Mouse (Mus musculus) stomach, postnatal 0 days (tissue): ENCODE measurements around the gene C1qtnf12. TPM values are rescaled to one million over a fixed set of nuclear protein-coding genes. Genes with fewer than 3 reads are reported as not detected.

Source experiments
- ATAC-seq: fragments of 200-750 bp; cut with Nextera tagmentation; 2 replicates; pipeline ENCODE4 v1.8.0; 2017; ENCODE audit not compliant: low FRiP score, low TSS enrichment
- DNase-seq: peaks from one replicate; pipeline ENCODE4 v3.0.0-alpha.2; 2016; ENCODE audit warnings: low spot score
- H3K27ac ChIP-seq: fragments of 300-500 bp; sonication (generic); replicated peaks from 2 replicates; pipeline ENCODE4 v1.5.1; 2014; ENCODE audit warnings: mild to moderate bottlenecking, control low read depth
- H3K27me3 ChIP-seq: fragments of 300-500 bp; sonication (generic); 2 replicates; pipeline ENCODE4 v1.6.1; 2014; ENCODE audit warnings: low read length; ENCODE audit not compliant: control insufficient read depth, insufficient read depth
- H3K36me3 ChIP-seq: fragments of 300-500 bp; sonication (generic); 2 replicates; pipeline ENCODE4 v1.6.1; 2014; ENCODE audit warnings: low read length, mixed read lengths; ENCODE audit not compliant: control insufficient read depth, insufficient read depth
- H3K4me1 ChIP-seq: fragments of 300-500 bp; sonication (generic); replicated peaks from 2 replicates; pipeline ENCODE4 v1.6.1; 2014; ENCODE audit warnings: antibody characterized with exemption; ENCODE audit not compliant: control insufficient read depth, insufficient read depth
- H3K4me2 ChIP-seq: fragments of 300-500 bp; sonication (generic); replicated peaks from 2 replicates; pipeline ENCODE4 v1.6.1; 2014; ENCODE audit warnings: low read depth, mild to moderate bottlenecking, control low read depth, moderate library complexity
- H3K4me3 ChIP-seq: fragments of 300-500 bp; sonication (generic); 2 replicates; pipeline ENCODE4 v1.5.1; 2014; ENCODE audit warnings: low read depth, low read length, control low read depth
- H3K9ac ChIP-seq: fragments of 300-500 bp; sonication (generic); 2 replicates; pipeline ENCODE4 v1.6.1; 2014; ENCODE audit warnings: mild to moderate bottlenecking, low read length, control low read depth, mixed read lengths
- H3K9me3 ChIP-seq: fragments of 300-500 bp; sonication (generic); 2 replicates; pipeline ENCODE4 v1.6.1; 2016; ENCODE audit warnings: low read length; ENCODE audit not compliant: control insufficient read depth
- CTCF ChIP-seq: IDR thresholded peaks from 2 replicates; pipeline ENCODE4 v1.5.1; 2016; ENCODE audit warnings: antibody characterized with exemption, low read depth, mild to moderate bottlenecking, moderate library complexity
- EP300 ChIP-seq: optimal IDR thresholded peaks from 2 replicates; pipeline ENCODE3; 2016; ENCODE audit warnings: antibody characterized with exemption
- WGBS: fragments of 180-500 bp; shearing (Covaris S2); extraction: QIAGEN DNeasy Blood & Tissue Kit; methylation state at CpG from one replicate; pipeline ENCODE4 v1.1.7; 2014; 5-methylcytosine and 5-hydroxymethylcytosine counted together
- polyA plus RNA-seq: library from polyadenylated mRNA; unstranded; fragments of >200 nt; fragmentation: Nextera tagmentation; extraction: Ambion mirVana; gene quantifications from 2 replicates; pipeline ENCODE4 v1.2.1, GENCODE M21; 2015

C1qtnf12 gene
- polyA plus RNA-seq = 48.5 and 59.1 TPM in 2 replicates

GRCm38 (mm10) chr4:155962167-155962971 is at the start of gene C1qtnf12:
C1qtnf12 (plus strand) TSS chr4:155962318.
- Histone ChIP-seq H3K4me2 (peak within 1 kb of the TSS; percentile 96), H3K9ac (peak within 1 kb of the TSS; percentile 79), H3K9me3 (no peaks in the 10 kb centered on the region), H3K4me3 (peak within 1 kb of the TSS; percentile 66), H3K27me3 (no peaks in the 10 kb centered on the region), H3K27ac (peak within 1 kb of the TSS; percentile 78), H3K4me1 (0 out of 2 replicates have a peak, but pooled peaks cover 4% of the 10 kb centered on the region), H3K36me3 (peaks cover 9% of the 10 kb centered on the region)
- DNase-seq (peak; percentile 78), ATAC-seq (peak; percentile 72)
- no peak for TF ChIP-seq EP300
- TF ChIP-seq CTCF = no peak
- 1% methylated on average over 41 of the region's 42 CpGs for WGBS

DNA sequence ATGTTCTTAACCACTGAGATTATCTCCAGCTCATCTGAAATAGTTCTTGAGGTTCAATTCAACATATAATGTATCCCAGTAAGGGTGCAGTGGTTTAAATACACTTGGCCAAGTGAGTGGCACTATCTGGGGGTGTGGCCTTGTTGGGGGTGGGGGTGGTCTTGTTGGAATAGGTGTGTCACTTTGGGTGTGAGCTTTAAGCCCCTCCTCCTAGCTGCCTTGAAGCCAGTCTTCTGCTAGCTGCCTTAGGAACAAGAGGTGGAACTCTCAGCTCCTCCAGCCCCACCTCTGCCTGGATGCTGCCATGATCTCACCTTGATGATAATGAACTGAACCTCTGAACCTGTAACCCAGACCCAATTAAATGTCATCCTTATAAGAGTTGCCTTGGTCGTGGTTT is 30.1 kb upstream of the C1qtnf12 start:
- no peak for TF ChIP-seq EP300
- TF ChIP-seq CTCF = no peak
- WGBS = 60% methylated on average over 1 of the region's 1 CpGs

DNA sequence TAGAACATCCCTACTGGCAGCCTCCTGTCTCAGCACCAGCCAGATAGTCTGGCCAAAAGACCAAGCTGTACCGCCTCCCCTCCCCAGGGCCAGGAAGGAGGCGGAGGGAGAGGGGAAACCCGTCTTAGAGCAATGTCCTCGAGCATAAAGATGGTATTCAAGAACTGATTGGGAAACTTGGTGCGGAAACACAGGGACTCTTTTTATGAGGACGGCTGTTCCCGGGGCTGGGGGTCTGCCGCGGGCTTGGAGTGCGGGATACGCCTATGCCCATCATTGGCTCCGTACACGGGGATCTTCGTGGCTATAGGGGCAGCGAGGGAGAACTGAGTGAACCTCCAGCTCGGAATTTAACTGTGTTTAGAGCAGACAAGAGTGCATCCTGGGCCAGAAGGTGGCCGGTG is 19.1 kb upstream of the C1qtnf12 start:
- WGBS = under 1% methylated on average over 17 of the region's 17 CpGs
- TF ChIP-seq EP300 = no peak
- TF ChIP-seq CTCF = no peak

More for the DNA sequence above, 30.1 kb upstream of the C1qtnf12 start:
- H3K36me3 ChIP-seq = no peaks in the 10 kb centered on the region
- no peak overlapping the region for H3K27ac ChIP-seq
- no peak overlapping the region for H3K4me2 ChIP-seq
- no peak for DNase-seq
- no peaks in the 10 kb centered on the region for H3K9me3 ChIP-seq
- ATAC-seq = no peak
- H3K4me1 ChIP-seq = no peaks in the 10 kb centered on the region
- no peaks in the 10 kb centered on the region for H3K27me3 ChIP-seq
- no peak overlapping the region for H3K9ac ChIP-seq
- no peak overlapping the region for H3K4me3 ChIP-seq

GRCm38 (mm10) chr4:155943534-155944249 is 18.4 kb upstream of the C1qtnf12 start, which contains the start of gene Ube2j2:
Ube2j2 (plus strand) TSS chr4:155943831.
- Histone ChIP-seq H3K9ac (peak within 1 kb of the TSS; percentile 94), H3K4me1 (peaks cover 6% of the 10 kb centered on the region; the same call in 1 of the 2 replicates), H3K27me3 (no peaks in the 10 kb centered on the region), H3K9me3 (no peaks in the 10 kb centered on the region), H3K4me2 (peak within 1 kb of the TSS; percentile 94), H3K27ac (peak within 1 kb of the TSS; percentile 93), H3K36me3 (no peaks in the 10 kb centered on the region), H3K4me3 (peak within 1 kb of the TSS; percentile 98)
- ATAC-seq (peak; percentile 97), DNase-seq (peak; percentile 96)
- WGBS = under 1% methylated on average over 70 of the region's 85 CpGs
- no peak for TF ChIP-seq CTCF
- TF ChIP-seq EP300 = no peak

More for the DNA sequence above, 19.1 kb upstream of the C1qtnf12 start:
- H3K9me3 ChIP-seq = no peaks in the 10 kb centered on the region
- no peaks in the 10 kb centered on the region for H3K36me3 ChIP-seq
- no peaks in the 10 kb centered on the region for H3K27me3 ChIP-seq
- ATAC-seq (peak; percentile 6; the same call in 1 of the 2 replicates), DNase-seq (peak; percentile 29)
- peak overlapping the region; percentile 94 for H3K9ac ChIP-seq
- peaks cover 6% of the 10 kb centered on the region; the same call in 1 of the 2 replicates for H3K4me1 ChIP-seq
- peak overlapping the region; percentile 90 for H3K27ac ChIP-seq
- H3K4me2 ChIP-seq = peak overlapping the region; percentile 94
- H3K4me3 ChIP-seq = peak overlapping the region; percentile 98

DNA sequence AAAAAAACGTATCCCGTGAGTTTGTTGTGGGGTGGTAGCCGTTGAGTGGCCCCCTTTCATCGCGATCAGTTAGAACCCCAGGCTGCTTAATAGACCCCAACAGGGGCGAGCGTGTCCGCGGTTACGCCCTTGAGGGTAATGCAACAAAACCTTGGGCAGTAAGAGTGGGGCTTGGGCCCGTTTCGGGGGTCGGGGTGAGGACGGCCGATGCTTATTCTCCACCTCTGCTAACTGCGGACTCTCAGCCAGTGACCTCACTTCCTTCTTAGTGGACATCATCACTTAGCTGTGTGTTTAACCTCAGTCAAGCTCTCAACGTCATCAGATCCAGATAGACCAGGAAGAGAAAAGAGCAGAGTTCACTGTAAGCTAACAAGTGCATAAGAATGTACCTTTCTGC is 17.8 kb upstream of the C1qtnf12 start:
- peak overlapping the region; percentile 94 for H3K4me2 ChIP-seq
- H3K27ac ChIP-seq = peak overlapping the region; percentile 93
- TF ChIP-seq EP300 (no peak), CTCF (no peak)
- peak overlapping the region; percentile 94 for H3K9ac ChIP-seq
- no peaks in the 10 kb centered on the region; the same call in 1 of the 2 replicates for H3K36me3 ChIP-seq
- peak; percentile 46 for DNase-seq
- H3K4me3 ChIP-seq = peak overlapping the region; percentile 98
- WGBS = under 1% methylated on average over 17 of the region's 17 CpGs
- peak; percentile 68 for ATAC-seq
- H3K27me3 ChIP-seq = no peaks in the 10 kb centered on the region
- peaks cover 6% of the 10 kb centered on the region; the same call in 1 of the 2 replicates for H3K4me1 ChIP-seq
- no peaks in the 10 kb centered on the region for H3K9me3 ChIP-seq
